Mouse (Mus musculus): ENCODE results near the gene Ksr1. TPM values are rescaled to one million over a fixed set of nuclear protein-coding genes. Genes with fewer than 3 reads are reported as not detected.

Ksr1 gene
- polyA plus RNA-seq, 1 experiment from 2014 or later, result 4.6 TPM

DNA sequence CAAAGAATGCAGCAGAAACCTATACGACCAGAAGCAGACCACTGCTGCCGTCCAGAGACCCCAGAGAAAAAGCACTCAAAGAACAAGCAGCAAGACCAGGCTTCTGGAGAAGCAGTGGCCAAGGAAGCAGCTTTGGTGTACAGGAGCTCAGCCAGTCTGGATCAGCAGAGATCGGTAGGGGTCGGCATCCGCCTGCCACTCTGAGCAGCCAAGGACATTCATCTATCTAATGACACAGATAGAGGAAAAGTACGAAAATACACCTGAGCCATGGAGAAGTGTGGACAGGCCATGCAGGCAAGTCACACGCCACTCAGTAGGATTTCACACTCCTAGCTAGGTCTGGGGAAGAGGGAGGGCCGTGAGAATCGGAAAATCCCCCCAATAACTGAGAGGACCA lies 12.2 kb downstream of the Ksr1 start:
- no peaks in the 10 kb centered on the region for H3K36me3 ChIP-seq
- H3K9ac ChIP-seq, result no peak overlapping the region
- WGBS, result 85% methylated on average over 9 of the region's 9 CpGs
- no peak overlapping the region for H3K4me2 ChIP-seq
- no peak for ATAC-seq (ENCODE audit: low read depth)
- H3K27ac ChIP-seq (replicated peaks), result no peak overlapping the region
- no peaks in the 10 kb centered on the region for H3K27me3 ChIP-seq
- H3K4me3 ChIP-seq, result no peak overlapping the region
- peaks cover 37% of the 10 kb centered on the region for H3K4me1 ChIP-seq (replicated peaks)
- no peaks in the 10 kb centered on the region for H3K9me3 ChIP-seq

DNA sequence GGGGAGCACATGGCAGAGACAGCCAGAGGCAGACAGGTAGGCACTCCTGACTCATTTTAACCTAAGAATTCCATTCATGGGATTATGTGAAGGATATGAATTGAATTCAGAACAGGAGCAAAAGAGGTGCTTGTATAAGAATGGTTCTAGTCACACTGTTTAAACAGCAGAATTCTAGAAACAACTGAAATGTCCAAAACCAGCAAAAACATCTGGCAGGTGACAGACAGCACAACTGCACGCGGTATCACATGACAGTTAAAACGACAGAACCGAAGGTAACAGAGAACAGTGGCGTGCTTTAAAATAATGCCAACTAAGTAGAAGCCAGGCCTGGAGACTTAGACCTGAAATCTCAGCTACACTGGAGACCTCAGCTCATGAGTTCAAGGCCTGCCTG lies 13.2 kb downstream of the Ksr1 start:
- Histone ChIP-seq H3K4me2 (no peak overlapping the region), H3K36me3 (no peaks in the 10 kb centered on the region), H3K27ac (replicated peaks) (no peak overlapping the region), H3K27me3 (no peaks in the 10 kb centered on the region), H3K9ac (no peak overlapping the region), H3K4me3 (no peak overlapping the region), H3K9me3 (no peaks in the 10 kb centered on the region), H3K4me1 (replicated peaks) (peaks cover 37% of the 10 kb centered on the region)
- no peak for ATAC-seq (ENCODE audit: low read depth)
- 93% methylated on average over 5 of the region's 5 CpGs for WGBS

GRCm38 (mm10) chr11:79131949-79132411 lies 14.2 kb downstream of the Ksr1 start:
- Histone ChIP-seq H3K9ac (no peak overlapping the region), H3K4me1 (replicated peaks) (peaks cover 33% of the 10 kb centered on the region), H3K27me3 (no peaks in the 10 kb centered on the region), H3K4me2 (no peak overlapping the region), H3K4me3 (no peak overlapping the region), H3K27ac (replicated peaks) (no peak overlapping the region), H3K9me3 (no peaks in the 10 kb centered on the region), H3K36me3 (no peaks in the 10 kb centered on the region)
- 77% methylated on average over 9 of the region's 9 CpGs for WGBS
- no peak for ATAC-seq (ENCODE audit: low read depth)

DNA sequence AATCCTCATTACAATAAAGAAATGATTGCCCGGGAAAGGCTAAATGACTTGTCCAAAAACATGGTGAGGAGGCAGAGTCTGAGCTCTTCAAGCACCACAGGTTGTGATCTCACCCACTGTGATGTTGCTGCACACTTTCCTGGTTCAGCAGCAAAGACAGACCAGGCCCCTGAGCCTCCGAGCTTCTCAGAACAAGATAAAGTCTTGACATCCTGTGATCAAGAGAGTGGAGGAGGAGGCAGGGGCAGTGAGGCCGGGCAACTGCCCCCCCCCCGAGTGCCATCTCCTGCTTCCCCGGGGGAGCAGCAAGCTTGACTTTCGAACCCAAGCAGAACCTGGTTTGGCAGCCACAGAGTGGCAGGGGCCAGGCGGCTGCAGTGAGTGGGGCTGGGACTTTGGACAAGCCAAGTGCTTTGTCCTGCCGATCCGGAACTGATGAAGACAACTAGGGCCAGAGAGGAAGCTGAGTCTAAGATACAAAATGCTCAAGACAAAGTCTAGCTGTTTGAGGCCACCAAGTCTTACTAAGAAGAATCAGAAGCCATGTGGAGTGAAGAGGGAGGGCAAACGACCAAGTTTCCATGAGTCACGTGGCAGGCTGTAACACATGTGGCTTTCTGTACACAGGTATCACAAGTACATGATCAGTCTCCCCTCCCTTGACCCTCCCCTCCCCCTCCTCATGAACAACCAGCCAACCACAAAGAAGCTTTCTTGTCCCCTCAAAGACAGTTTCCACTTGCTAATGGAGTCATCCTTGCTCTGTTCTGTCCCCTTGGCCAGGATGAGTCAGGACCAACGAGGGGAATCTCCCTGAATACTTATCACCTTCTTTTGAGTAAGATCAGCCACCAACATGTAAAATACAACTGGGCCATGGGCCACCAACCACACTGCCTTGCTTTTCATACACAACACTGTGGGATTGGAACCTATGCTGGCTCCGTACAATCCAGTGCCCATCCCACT lies 16.5 kb downstream of the Ksr1 start:
- 82% methylated on average over 13 of the region's 13 CpGs for WGBS

DNA sequence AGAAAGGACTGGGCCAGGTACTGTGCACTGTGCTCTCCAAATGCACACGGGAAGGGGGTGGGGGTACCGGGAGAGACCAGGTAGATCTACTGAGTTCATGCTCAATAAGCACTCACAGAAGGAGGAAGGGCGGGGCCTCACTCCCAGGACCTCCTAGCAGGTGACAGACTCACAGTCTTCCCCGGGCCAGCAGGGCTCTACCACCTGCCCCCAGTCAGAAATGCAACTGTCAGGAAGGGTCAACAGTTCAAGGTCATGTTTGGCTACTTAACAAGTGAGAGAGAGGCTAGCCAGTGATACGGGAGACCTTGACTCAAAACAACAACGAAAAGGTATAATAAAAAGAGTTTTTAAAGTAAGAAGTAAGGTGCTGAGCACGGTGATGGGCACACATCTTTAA lies 18.0 kb downstream of the Ksr1 start:
- Histone ChIP-seq H3K36me3 (no peaks in the 10 kb centered on the region), H3K4me2 (no peak overlapping the region), H3K9ac (no peak overlapping the region), H3K27me3 (no peaks in the 10 kb centered on the region), H3K9me3 (no peaks in the 10 kb centered on the region), H3K4me1 (replicated peaks) (peaks cover 10% of the 10 kb centered on the region), H3K27ac (replicated peaks) (no peak overlapping the region), H3K4me3 (no peak overlapping the region)
- no peak for ATAC-seq (ENCODE audit: low read depth)
- WGBS, result 94% methylated on average over 7 of the region's 7 CpGs

More for the DNA sequence above, 16.5 kb downstream of the Ksr1 start:
- H3K9ac ChIP-seq, result no peak overlapping the region
- no peaks in the 10 kb centered on the region for H3K36me3 ChIP-seq
- H3K9me3 ChIP-seq, result no peaks in the 10 kb centered on the region
- ATAC-seq (ENCODE audit: low read depth), result no peak
- no peak overlapping the region for H3K4me3 ChIP-seq
- H3K27ac ChIP-seq (replicated peaks), result no peak overlapping the region
- no peak overlapping the region for H3K4me2 ChIP-seq
- H3K4me1 ChIP-seq (replicated peaks), result peaks cover 17% of the 10 kb centered on the region
- H3K27me3 ChIP-seq, result no peaks in the 10 kb centered on the region

DNA sequence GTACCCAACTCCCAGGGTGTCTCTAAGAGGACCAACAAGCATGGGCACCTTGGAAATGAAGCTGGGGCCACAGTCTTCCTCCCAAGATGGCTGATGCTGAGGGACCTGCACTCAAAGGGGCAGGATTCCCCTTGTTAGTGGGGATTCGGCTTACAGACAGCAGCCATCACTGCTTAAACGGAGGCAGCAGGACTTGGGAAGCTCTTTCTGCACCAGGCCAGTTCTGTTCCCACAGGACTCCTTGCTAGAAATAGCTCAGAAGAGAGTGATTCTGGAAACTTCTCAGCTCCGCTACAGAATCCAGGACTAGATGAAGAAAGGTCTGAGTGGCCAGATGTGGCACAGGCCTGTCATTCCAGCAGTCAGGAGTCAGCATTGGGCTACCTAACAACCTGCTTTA lies 19.2 kb downstream of the Ksr1 start:
- Histone ChIP-seq H3K27ac (replicated peaks) (no peak overlapping the region), H3K4me2 (no peak overlapping the region), H3K9me3 (no peaks in the 10 kb centered on the region), H3K36me3 (no peaks in the 10 kb centered on the region), H3K4me1 (replicated peaks) (peaks cover 6% of the 10 kb centered on the region), H3K9ac (no peak overlapping the region), H3K4me3 (no peak overlapping the region), H3K27me3 (no peaks in the 10 kb centered on the region)
- 77% methylated on average over 3 of the region's 3 CpGs for WGBS
- no peak for ATAC-seq (ENCODE audit: low read depth)

DNA sequence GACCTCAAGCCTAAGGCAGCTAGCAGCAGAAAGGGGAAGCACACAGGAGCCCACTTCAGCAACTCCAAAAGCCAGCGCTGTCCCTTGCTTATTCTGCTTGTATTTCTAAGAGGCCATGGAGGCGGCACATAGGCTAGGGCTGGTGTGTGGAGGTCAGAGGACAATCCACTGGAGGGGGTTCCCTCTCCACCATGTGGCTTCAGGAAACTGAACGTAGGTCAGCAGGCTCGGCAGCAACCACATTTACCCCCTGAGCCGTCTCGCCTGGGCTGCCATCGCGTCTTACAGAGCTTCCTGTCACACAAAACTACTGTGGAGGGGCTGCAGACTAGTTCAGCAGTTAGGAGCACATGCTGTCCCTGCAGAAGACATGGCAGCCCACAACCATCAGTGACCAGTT lies 20.4 kb downstream of the Ksr1 start:
- H3K9ac ChIP-seq, result no peak overlapping the region
- no peak overlapping the region for H3K4me3 ChIP-seq
- H3K4me1 ChIP-seq (replicated peaks), result peaks cover 13% of the 10 kb centered on the region; the same call in 1 of the 2 replicates
- no peaks in the 10 kb centered on the region for H3K27me3 ChIP-seq
- WGBS, result 73% methylated on average over 8 of the region's 8 CpGs
- H3K27ac ChIP-seq (replicated peaks), result no peak overlapping the region
- ATAC-seq (ENCODE audit: low read depth), result no peak
- H3K4me2 ChIP-seq, result no peak overlapping the region
- no peaks in the 10 kb centered on the region for H3K36me3 ChIP-seq
- no peaks in the 10 kb centered on the region for H3K9me3 ChIP-seq

DNA sequence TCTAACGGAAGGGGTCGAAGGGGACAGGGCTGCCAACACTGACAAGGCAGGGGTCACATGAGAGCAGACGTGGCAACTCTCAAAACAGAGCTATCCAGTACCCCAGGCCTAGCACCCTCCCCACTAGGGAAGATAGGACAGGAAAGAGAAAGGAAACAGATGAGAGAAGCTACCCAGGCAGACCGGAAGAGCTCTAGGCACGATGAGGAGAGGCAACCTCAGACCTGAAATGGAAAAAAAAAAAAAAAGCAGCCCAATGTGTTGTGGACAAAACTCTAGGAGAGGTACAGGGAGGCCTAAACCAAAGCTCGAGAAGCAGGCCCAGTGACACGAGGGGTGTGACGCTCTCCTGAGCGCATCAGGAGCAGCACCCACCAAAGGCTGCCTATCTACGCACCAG lies 23.7 kb downstream of the Ksr1 start:
- H3K4me1 ChIP-seq (replicated peaks), result peaks cover 32% of the 10 kb centered on the region
- H3K4me3 ChIP-seq, result no peak overlapping the region
- no peaks in the 10 kb centered on the region for H3K27me3 ChIP-seq
- H3K9ac ChIP-seq, result no peak overlapping the region
- no peaks in the 10 kb centered on the region for H3K9me3 ChIP-seq
- ATAC-seq (ENCODE audit: low read depth), result no peak
- H3K36me3 ChIP-seq, result no peaks in the 10 kb centered on the region
- no peak overlapping the region for H3K4me2 ChIP-seq
- H3K27ac ChIP-seq (replicated peaks), result no peak overlapping the region
- WGBS, result 92% methylated on average over 10 of the region's 10 CpGs

DNA sequence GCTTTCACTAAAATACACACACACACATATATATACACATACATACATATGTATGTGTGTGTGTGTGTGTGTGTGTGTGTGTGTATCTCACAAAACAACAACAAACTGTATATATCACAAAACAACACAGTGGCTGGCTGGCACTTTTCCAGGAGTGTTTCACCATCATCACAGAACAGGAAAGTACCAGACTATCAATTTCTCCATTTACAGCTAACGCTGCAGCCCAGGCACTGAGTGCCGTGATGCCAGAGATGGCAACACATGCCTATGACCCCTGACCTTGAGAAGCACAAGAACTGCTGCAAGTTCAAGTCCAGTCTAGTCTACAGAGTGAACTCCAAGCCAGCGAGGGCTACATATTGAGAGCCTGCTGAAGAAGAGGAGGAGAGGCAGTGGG lies 26.1 kb downstream of the Ksr1 start:
- peaks cover 56% of the 10 kb centered on the region for H3K4me1 ChIP-seq (replicated peaks)
- no peak overlapping the region for H3K27ac ChIP-seq (replicated peaks)
- no peaks in the 10 kb centered on the region for H3K36me3 ChIP-seq
- no peak overlapping the region for H3K4me3 ChIP-seq
- H3K9me3 ChIP-seq, result no peaks in the 10 kb centered on the region
- no peak overlapping the region for H3K4me2 ChIP-seq
- WGBS, result 70% methylated on average over 3 of the region's 3 CpGs
- H3K27me3 ChIP-seq, result no peaks in the 10 kb centered on the region
- no peak overlapping the region for H3K9ac ChIP-seq
- no peak for ATAC-seq (ENCODE audit: low read depth)

DNA sequence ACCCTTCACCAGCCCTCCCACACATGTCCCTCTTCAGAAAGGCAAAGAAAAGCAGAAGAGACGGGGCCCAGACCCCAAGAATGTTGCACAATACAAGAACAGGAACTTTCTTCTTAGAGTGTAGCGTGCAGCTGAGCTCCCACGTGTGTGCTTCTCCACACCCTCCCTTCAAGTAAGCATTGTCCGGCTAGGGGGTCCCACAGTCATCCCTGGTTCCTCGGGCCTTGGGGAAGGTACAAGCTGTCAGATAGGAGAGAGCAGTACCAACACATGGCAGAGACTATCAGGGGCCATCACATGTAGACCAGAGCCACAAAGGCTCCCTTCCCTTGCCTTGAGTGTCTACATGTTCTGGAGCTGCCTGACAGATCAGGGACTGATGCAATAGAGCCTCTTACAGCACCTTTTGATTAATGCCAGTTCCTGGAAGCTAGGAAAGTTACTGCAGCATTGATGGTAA lies 27.3 kb downstream of the Ksr1 start:
- Histone ChIP-seq H3K9ac (no peak overlapping the region), H3K4me3 (no peak overlapping the region), H3K9me3 (no peaks in the 10 kb centered on the region), H3K27me3 (no peaks in the 10 kb centered on the region), H3K4me2 (no peak overlapping the region), H3K27ac (replicated peaks) (no peak overlapping the region), H3K4me1 (replicated peaks) (peaks cover 62% of the 10 kb centered on the region), H3K36me3 (no peaks in the 10 kb centered on the region)
- WGBS, result 66% methylated on average over 5 of the region's 5 CpGs
- no peak for ATAC-seq (ENCODE audit: low read depth)

GRCm38 (mm10) chr11:79116665-79117064 lies 29.5 kb downstream of the Ksr1 start:
- H3K4me2 ChIP-seq, result 0 out of 2 replicates have a peak overlapping the region, but pooled peaks have one; percentile 4
- WGBS, result 8% methylated on average over 9 of the region's 9 CpGs
- peaks cover 74% of the 10 kb centered on the region for H3K4me1 ChIP-seq (replicated peaks)
- 0 out of 2 replicates have a peak, but pooled peaks have one; percentile 45 for ATAC-seq (ENCODE audit: low read depth)
- no peak overlapping the region for H3K4me3 ChIP-seq
- peak overlapping the region; percentile 52 for H3K27ac ChIP-seq (replicated peaks)
- no peaks in the 10 kb centered on the region for H3K36me3 ChIP-seq
- no peaks in the 10 kb centered on the region for H3K27me3 ChIP-seq
- H3K9ac ChIP-seq, result peak overlapping the region; percentile 43
- no peaks in the 10 kb centered on the region for H3K9me3 ChIP-seq

- H3K4me2 ChIP-seq, result no peak overlapping the region
- H3K9ac ChIP-seq, result no peak overlapping the region
- no peaks in the 10 kb centered on the region for H3K27me3 ChIP-seq
- peaks cover 64% of the 10 kb centered on the region for H3K4me1 ChIP-seq (replicated peaks)
- no peaks in the 10 kb centered on the region for H3K9me3 ChIP-seq
- no peaks in the 10 kb centered on the region for H3K36me3 ChIP-seq
- ATAC-seq (ENCODE audit: low read depth), result no peak
- no peak overlapping the region for H3K4me3 ChIP-seq
- no peak overlapping the region for H3K27ac ChIP-seq (replicated peaks)
- 71% methylated on average over 8 of the region's 8 CpGs for WGBS
Observed at GRCm38 (mm10) chr11:79115659-79116058, 30.5 kb downstream of the Ksr1 start.

Measured in neural tube, embryonic 13.5 days (tissue).